Mouse (Mus musculus) kidney, adult 2 months (tissue): Measurements from ENCODE around the gene Hivep2.

Source experiments
- CTCF ChIP-seq: fragments of 200-500 bp; conservative IDR thresholded peaks from 2 replicates; pipeline ENCODE4 v1.5.1; 2011; ENCODE audit warnings: low read depth, mild to moderate bottlenecking, control low read depth, low read length, moderate library complexity, mixed read lengths; ENCODE audit not compliant: insufficient read depth, insufficient read length
- POLR2A ChIP-seq: fragments of 200-500 bp; IDR thresholded peaks from one replicate; pipeline ENCODE4 v1.6.1; 2011; ENCODE audit warnings: low read depth, low read length, control low read depth

- TF ChIP-seq CTCF, result no peak
- TF ChIP-seq POLR2A, result no peak
These were observed 151.1 kb downstream of the Hivep2 start for GRCm38 (mm10) chr10:14116978-14117377.
